Mouse (Mus musculus): ENCODE results near the gene Larp6.

Gene Larp6

GRCm38 (mm10) chr9:60712771-60713541 is at the start of gene Larp6:
Gene Larp6, plus strand, starts transcription at chr9:60712989.
- in situ Hi-C loops (cut with MboI; ENCODE audit: unreplicated experiment in 2 of 2): loop anchor here in 1 of 2 experiments (25.0 kb wide), 1 partner anchor 1174 kb away; no protein-coding TSS in a partner anchor

GRCm38 (mm10) chr9:60664385-60664784 is 48.4 kb upstream of the Larp6 start:
- in situ Hi-C loops (cut with MboI; ENCODE audit: unreplicated experiment in 2 of 2): no loop called here

GRCm38 (mm10) chr9:60664866-60665265 is 47.9 kb upstream of the Larp6 start:
- in situ Hi-C loops (cut with MboI; ENCODE audit: unreplicated experiment in 2 of 2): no loop called here

GRCm38 (mm10) chr9:60665535-60665934 is 47.3 kb upstream of the Larp6 start:
- in situ Hi-C loops (cut with MboI; ENCODE audit: unreplicated experiment in 2 of 2): no loop called here

- in situ Hi-C loops (cut with MboI; ENCODE audit: unreplicated experiment in 2 of 2): no loop called here
Measured at GRCm38 (mm10) chr9:60668886-60669285, 43.9 kb upstream of the Larp6 start.

- in situ Hi-C loops (cut with MboI; ENCODE audit: unreplicated experiment in 2 of 2): no loop called here
Measured at GRCm38 (mm10) chr9:60672568-60672967, 40.2 kb upstream of the Larp6 start.

- in situ Hi-C loops (cut with MboI; ENCODE audit: unreplicated experiment in 2 of 2): no loop called here
Measured at GRCm38 (mm10) chr9:60674780-60675179, 38.0 kb upstream of the Larp6 start.

GRCm38 (mm10) chr9:60676429-60676828 is 36.4 kb upstream of the Larp6 start:
- in situ Hi-C loops (cut with MboI; ENCODE audit: unreplicated experiment in 2 of 2): no loop called here

GRCm38 (mm10) chr9:60678913-60679312 is 33.9 kb upstream of the Larp6 start:
- in situ Hi-C loops (cut with MboI; ENCODE audit: unreplicated experiment in 2 of 2): no loop called here

GRCm38 (mm10) chr9:60681005-60681404 is 31.8 kb upstream of the Larp6 start:
- in situ Hi-C loops (cut with MboI; ENCODE audit: unreplicated experiment in 2 of 2): no loop called here

- in situ Hi-C loops (cut with MboI; ENCODE audit: unreplicated experiment in 2 of 2): no loop called here
Measured at GRCm38 (mm10) chr9:60682753-60683152, 30.0 kb upstream of the Larp6 start.

- in situ Hi-C loops (cut with MboI; ENCODE audit: unreplicated experiment in 2 of 2): no loop called here
Measured at GRCm38 (mm10) chr9:60687415-60687814, 25.4 kb upstream of the Larp6 start.

GRCm38 (mm10) chr9:60687891-60688324 is 24.9 kb upstream of the Larp6 start, which contains the start of gene Lrrc49:
Gene Lrrc49, minus strand, starts transcription at chr9:60688158.
- in situ Hi-C loops (cut with MboI; ENCODE audit: unreplicated experiment in 2 of 2): no loop called here

GRCm38 (mm10) chr9:60692624-60693023 is 20.2 kb upstream of the Larp6 start:
- in situ Hi-C loops (cut with MboI; ENCODE audit: unreplicated experiment in 2 of 2): no loop called here

GRCm38 (mm10) chr9:60693986-60694385 is 18.8 kb upstream of the Larp6 start:
- in situ Hi-C loops (cut with MboI; ENCODE audit: unreplicated experiment in 2 of 2): no loop called here

GRCm38 (mm10) chr9:60696271-60696985 is 16.4 kb upstream of the Larp6 start:
- in situ Hi-C loops (cut with MboI; ENCODE audit: unreplicated experiment in 2 of 2): no loop called here

- in situ Hi-C loops (cut with MboI; ENCODE audit: unreplicated experiment in 2 of 2): loop anchor here in 1 of 2 experiments (25.0 kb wide), 1 partner anchor 1188 kb away; no protein-coding TSS in a partner anchor
Measured at GRCm38 (mm10) chr9:60699581-60700231, 13.1 kb upstream of the Larp6 start.

GRCm38 (mm10) chr9:60707594-60707993 is 5.2 kb upstream of the Larp6 start:
- in situ Hi-C loops (cut with MboI; ENCODE audit: unreplicated experiment in 2 of 2): loop anchor here in 1 of 2 experiments (25.0 kb wide), 1 partner anchor 1180 kb away; no protein-coding TSS in a partner anchor

- in situ Hi-C loops (cut with MboI; ENCODE audit: unreplicated experiment in 2 of 2): loop anchor here in 1 of 2 experiments (25.0 kb wide), 1 partner anchor 1179 kb away; no protein-coding TSS in a partner anchor
Measured at GRCm38 (mm10) chr9:60708606-60709005, 4.2 kb upstream of the Larp6 start.

GRCm38 (mm10) chr9:60709721-60710120 is 3.1 kb upstream of the Larp6 start:
- in situ Hi-C loops (cut with MboI; ENCODE audit: unreplicated experiment in 2 of 2): loop anchor here in 1 of 2 experiments (25.0 kb wide), 1 partner anchor 1178 kb away; no protein-coding TSS in a partner anchor

- in situ Hi-C loops (cut with MboI; ENCODE audit: unreplicated experiment in 2 of 2): loop anchor here in 1 of 2 experiments (25.0 kb wide), 1 partner anchor 1175 kb away; no protein-coding TSS in a partner anchor
Measured at GRCm38 (mm10) chr9:60712011-60712410, 778 bp upstream of the Larp6 start.
